Mouse (Mus musculus): ENCODE data around the gene Tmem179. TPM values are rescaled to one million over a fixed set of nuclear protein-coding genes. Genes with fewer than 3 reads are reported as not detected.
A peak's percentile ranks its signal among the peaks of the same experiment; 100 is the strongest.

Tmem179 gene
- polyA plus RNA-seq, 1 experiment = 0.04 TPM

GRCm38 (mm10) chr12:112510733-112511372 is 5.7 kb downstream of the Tmem179 start:
- H3K27ac ChIP-seq (ENCODE audit: control insufficient read depth, insufficient read depth, low read length) = no peak overlapping the region
- 6% methylated on average over 62 of the region's 62 CpGs for WGBS
- no peaks in the 10 kb centered on the region for H3K36me3 ChIP-seq (ENCODE audit: control insufficient read depth, insufficient read depth, low read length)
- H3K4me3 ChIP-seq (ENCODE audit: control insufficient read depth, insufficient read depth, low read length) = no peak overlapping the region
- no peaks in the 10 kb centered on the region for H3K4me1 ChIP-seq (replicated peaks; ENCODE audit: control insufficient read depth, insufficient read depth, low read length)
- TF ChIP-seq CTCF (IDR thresholded peaks at IDR 0.05; ENCODE audit: borderline replicate concordance, control insufficient read depth, extremely low read depth, insufficient read depth, low read length, poor library complexity) (no peak), POLR2A (IDR thresholded peaks at IDR 0.05; ENCODE audit: control insufficient read depth, extremely low read depth, insufficient read depth, low read length, poor library complexity) (no peak)
- peak; percentile 12 for DNase-seq
- no peaks in the 10 kb centered on the region for H3K27me3 ChIP-seq (ENCODE audit: control insufficient read depth, insufficient read depth, low read length)

- no peak for TF ChIP-seq POLR2A (IDR thresholded peaks at IDR 0.05; ENCODE audit: control insufficient read depth, extremely low read depth, insufficient read depth, low read length, poor library complexity)
- no peak for TF ChIP-seq CTCF (IDR thresholded peaks at IDR 0.05; ENCODE audit: borderline replicate concordance, control insufficient read depth, extremely low read depth, insufficient read depth, low read length, poor library complexity)
- DNase-seq = no peak
- Histone ChIP-seq H3K4me3 (ENCODE audit: control insufficient read depth, insufficient read depth, low read length) (no peak overlapping the region), H3K27ac (ENCODE audit: control insufficient read depth, insufficient read depth, low read length) (no peak overlapping the region), H3K36me3 (ENCODE audit: control insufficient read depth, insufficient read depth, low read length) (no peaks in the 10 kb centered on the region), H3K4me1 (replicated peaks; ENCODE audit: control insufficient read depth, insufficient read depth, low read length) (no peaks in the 10 kb centered on the region), H3K27me3 (ENCODE audit: control insufficient read depth, insufficient read depth, low read length) (no peaks in the 10 kb centered on the region)
- WGBS = 40% methylated on average over 7 of the region's 7 CpGs
Measured at GRCm38 (mm10) chr12:112510365-112510732, 6.2 kb downstream of the Tmem179 start.

GRCm38 (mm10) chr12:112507984-112508383 is 8.6 kb downstream of the Tmem179 start:
- no peak for DNase-seq
- Histone ChIP-seq H3K27ac (ENCODE audit: control insufficient read depth, insufficient read depth, low read length) (no peak overlapping the region), H3K27me3 (ENCODE audit: control insufficient read depth, insufficient read depth, low read length) (no peaks in the 10 kb centered on the region), H3K4me1 (replicated peaks; ENCODE audit: control insufficient read depth, insufficient read depth, low read length) (no peaks in the 10 kb centered on the region), H3K4me3 (ENCODE audit: control insufficient read depth, insufficient read depth, low read length) (no peak overlapping the region), H3K36me3 (ENCODE audit: control insufficient read depth, insufficient read depth, low read length) (no peaks in the 10 kb centered on the region)
- 77% methylated on average over 3 of the region's 3 CpGs for WGBS
- TF ChIP-seq POLR2A (IDR thresholded peaks at IDR 0.05; ENCODE audit: control insufficient read depth, extremely low read depth, insufficient read depth, low read length, poor library complexity) (no peak), CTCF (IDR thresholded peaks at IDR 0.05; ENCODE audit: borderline replicate concordance, control insufficient read depth, extremely low read depth, insufficient read depth, low read length, poor library complexity) (no peak)

- no peak for DNase-seq
- Histone ChIP-seq H3K27ac (ENCODE audit: control insufficient read depth, insufficient read depth, low read length) (no peak overlapping the region), H3K27me3 (ENCODE audit: control insufficient read depth, insufficient read depth, low read length) (no peaks in the 10 kb centered on the region), H3K4me1 (replicated peaks; ENCODE audit: control insufficient read depth, insufficient read depth, low read length) (no peaks in the 10 kb centered on the region), H3K36me3 (ENCODE audit: control insufficient read depth, insufficient read depth, low read length) (no peaks in the 10 kb centered on the region), H3K4me3 (ENCODE audit: control insufficient read depth, insufficient read depth, low read length) (no peak overlapping the region)
- TF ChIP-seq POLR2A (IDR thresholded peaks at IDR 0.05; ENCODE audit: control insufficient read depth, extremely low read depth, insufficient read depth, low read length, poor library complexity) (no peak), CTCF (IDR thresholded peaks at IDR 0.05; ENCODE audit: borderline replicate concordance, control insufficient read depth, extremely low read depth, insufficient read depth, low read length, poor library complexity) (no peak)
- WGBS = 61% methylated on average over 4 of the region's 4 CpGs
Measured at GRCm38 (mm10) chr12:112507264-112507663, 9.3 kb downstream of the Tmem179 start.

GRCm38 (mm10) chr12:112506267-112506666 is 10.3 kb downstream of the Tmem179 start:
- no peak for DNase-seq
- Histone ChIP-seq H3K27me3 (ENCODE audit: control insufficient read depth, insufficient read depth, low read length) (no peaks in the 10 kb centered on the region), H3K4me3 (ENCODE audit: control insufficient read depth, insufficient read depth, low read length) (no peak overlapping the region), H3K36me3 (ENCODE audit: control insufficient read depth, insufficient read depth, low read length) (no peaks in the 10 kb centered on the region), H3K4me1 (replicated peaks; ENCODE audit: control insufficient read depth, insufficient read depth, low read length) (no peaks in the 10 kb centered on the region), H3K27ac (ENCODE audit: control insufficient read depth, insufficient read depth, low read length) (no peak overlapping the region)
- TF ChIP-seq CTCF (IDR thresholded peaks at IDR 0.05; ENCODE audit: borderline replicate concordance, control insufficient read depth, extremely low read depth, insufficient read depth, low read length, poor library complexity) = no peak
- no peak for TF ChIP-seq POLR2A (IDR thresholded peaks at IDR 0.05; ENCODE audit: control insufficient read depth, extremely low read depth, insufficient read depth, low read length, poor library complexity)
- WGBS = 80% methylated on average over 6 of the region's 6 CpGs

- no peaks in the 10 kb centered on the region for H3K4me1 ChIP-seq (replicated peaks; ENCODE audit: control insufficient read depth, insufficient read depth, low read length)
- H3K27ac ChIP-seq (ENCODE audit: control insufficient read depth, insufficient read depth, low read length) = no peak overlapping the region
- H3K4me3 ChIP-seq (ENCODE audit: control insufficient read depth, insufficient read depth, low read length) = no peak overlapping the region
- DNase-seq = no peak
- H3K27me3 ChIP-seq (ENCODE audit: control insufficient read depth, insufficient read depth, low read length) = no peaks in the 10 kb centered on the region
- TF ChIP-seq CTCF (IDR thresholded peaks at IDR 0.05; ENCODE audit: borderline replicate concordance, control insufficient read depth, extremely low read depth, insufficient read depth, low read length, poor library complexity) = no peak
- TF ChIP-seq POLR2A (IDR thresholded peaks at IDR 0.05; ENCODE audit: control insufficient read depth, extremely low read depth, insufficient read depth, low read length, poor library complexity) = no peak
- 21% methylated on average over 19 of the region's 19 CpGs for WGBS
- H3K36me3 ChIP-seq (ENCODE audit: control insufficient read depth, insufficient read depth, low read length) = no peaks in the 10 kb centered on the region
Measured at GRCm38 (mm10) chr12:112503003-112503771, 13.4 kb downstream of the Tmem179 start.
